Mouse (Mus musculus) cerebellum, adult 2 months (tissue): ENCODE measurements around the gene Rpl18a. TPM values are rescaled to one million over a fixed set of nuclear protein-coding genes. Genes with fewer than 3 reads are reported as not detected.

Source experiments
- DNase-seq, 2 experiments: peaks; one replicate each; pipeline ENCODE4 v3.0.0; 2021
- H3K27ac ChIP-seq: fragments of 200-500 bp; 2 replicates; pipeline ENCODE4 v1.5.1; 2012; ENCODE audit warnings: low read length, control low read depth, inconsistent platforms; ENCODE audit not compliant: insufficient read depth
- H3K27me3 ChIP-seq: fragments of 200-500 bp; 2 replicates; pipeline ENCODE4 v1.6.1; 2012; ENCODE audit warnings: inconsistent platforms, mild to moderate bottlenecking, low read length, moderate library complexity; ENCODE audit not compliant: control insufficient read depth, insufficient read depth
- H3K4me1 ChIP-seq: fragments of 200-500 bp; 2 replicates; pipeline ENCODE4 v1.6.1; 2011; ENCODE audit warnings: low read length; ENCODE audit not compliant: control insufficient read depth, insufficient read depth
- H3K4me3 ChIP-seq: fragments of 200-500 bp; replicated peaks from 2 replicates; pipeline ENCODE3; 2011; ENCODE audit warnings: mild to moderate bottlenecking, low read depth, low read length, control low read depth; ENCODE audit not compliant: insufficient read depth
- CTCF ChIP-seq: fragments of 200-500 bp; IDR thresholded peaks from 2 replicates; pipeline ENCODE4 v1.5.1; 2011; ENCODE audit warnings: low read depth, mild to moderate bottlenecking, control low read depth, low read length, moderate library complexity, borderline replicate concordance; ENCODE audit not compliant: insufficient read depth
- POLR2A ChIP-seq: fragments of 200-500 bp; IDR thresholded peaks from 2 replicates; pipeline ENCODE4 v1.6.1; 2011; ENCODE audit warnings: low read length, control low read depth, borderline replicate concordance; ENCODE audit not compliant: insufficient read depth
- WGBS: fragments of 180-500 bp; shearing (Covaris S2); methylation state at CpG from one replicate; pipeline ENCODE4 v1.1.7; 2018; 5-methylcytosine and 5-hydroxymethylcytosine counted together
- polyA plus RNA-seq: library from polyadenylated mRNA; depleted of rRNA; stranded (reverse); fragments of >200 nt; gene quantifications from 2 replicates; pipeline ENCODE4 v1.2.3, GENCODE M21; 2012

Rpl18a gene
- polyA plus RNA-seq, 1 experiment: 1,510 TPM

GRCm38 (mm10) chr8:70856541-70857197 is 40.5 kb downstream of the Rpl18a start:
- TF ChIP-seq POLR2A (peak; percentile 58; the same call in 1 of the 2 replicates), CTCF (no peak)
- H3K4me3 ChIP-seq: peak overlapping the region; percentile 63
- H3K4me1 ChIP-seq: no peaks in the 10 kb centered on the region; the same call in 1 of the 2 replicates
- no peak overlapping the region for H3K27ac ChIP-seq
- 4% methylated on average over 33 of the region's 33 CpGs for WGBS
- DNase-seq: peak; percentile 82 to 83
- H3K27me3 ChIP-seq: no peaks in the 10 kb centered on the region

- Histone ChIP-seq H3K27ac (no peak overlapping the region), H3K4me3 (no peak overlapping the region), H3K27me3 (no peaks in the 10 kb centered on the region), H3K4me1 (no peaks in the 10 kb centered on the region; the same call in 1 of the 2 replicates)
- 75% methylated on average over 5 of the region's 5 CpGs for WGBS
- TF ChIP-seq CTCF (no peak), POLR2A (no peak)
- DNase-seq: no peak
Observed at GRCm38 (mm10) chr8:70856028-70856427, 41.2 kb downstream of the Rpl18a start.

- 93% methylated on average over 2 of the region's 2 CpGs for WGBS
- no peak overlapping the region for H3K4me3 ChIP-seq
Observed at GRCm38 (mm10) chr8:70853863-70854262, 43.3 kb downstream of the Rpl18a start.

GRCm38 (mm10) chr8:70852595-70853231 is 44.5 kb downstream of the Rpl18a start:
- no peaks in the 10 kb centered on the region for H3K27me3 ChIP-seq
- TF ChIP-seq CTCF (no peak), POLR2A (no peak)
- H3K27ac ChIP-seq: no peak overlapping the region
- no peak for DNase-seq
- H3K4me1 ChIP-seq: no peaks in the 10 kb centered on the region; the same call in 1 of the 2 replicates
- no peak overlapping the region for H3K4me3 ChIP-seq
- 80% methylated on average over 41 of the region's 41 CpGs for WGBS

More at GRCm38 (mm10) chr8:70853863-70854262, 43.3 kb downstream of the Rpl18a start:
- no peaks in the 10 kb centered on the region for H3K27me3 ChIP-seq
- no peak overlapping the region for H3K27ac ChIP-seq
- TF ChIP-seq POLR2A (no peak), CTCF (no peak)
- no peaks in the 10 kb centered on the region; the same call in 1 of the 2 replicates for H3K4me1 ChIP-seq
- no peak for DNase-seq

GRCm38 (mm10) chr8:70851837-70852236 is 45.4 kb downstream of the Rpl18a start:
- WGBS: 71% methylated on average over 6 of the region's 6 CpGs

GRCm38 (mm10) chr8:70850947-70851346 is 46.3 kb downstream of the Rpl18a start:
- no peaks in the 10 kb centered on the region for H3K4me1 ChIP-seq
- 86% methylated on average over 4 of the region's 4 CpGs for WGBS
- DNase-seq: no peak
- no peak for TF ChIP-seq CTCF
- no peak for TF ChIP-seq POLR2A
- no peaks in the 10 kb centered on the region for H3K27me3 ChIP-seq
- H3K4me3 ChIP-seq: no peak overlapping the region
- no peak overlapping the region for H3K27ac ChIP-seq

More at GRCm38 (mm10) chr8:70851837-70852236, 45.4 kb downstream of the Rpl18a start:
- Histone ChIP-seq H3K4me1 (no peaks in the 10 kb centered on the region; the same call in 1 of the 2 replicates), H3K27me3 (no peaks in the 10 kb centered on the region), H3K4me3 (no peak overlapping the region), H3K27ac (no peak overlapping the region)
- no peak for DNase-seq
- TF ChIP-seq POLR2A: no peak
- TF ChIP-seq CTCF: no peak

- TF ChIP-seq POLR2A (no peak), CTCF (no peak)
- no peak overlapping the region for H3K4me3 ChIP-seq
- no peak overlapping the region for H3K27ac ChIP-seq
- H3K27me3 ChIP-seq: no peaks in the 10 kb centered on the region
- H3K4me1 ChIP-seq: no peaks in the 10 kb centered on the region
- DNase-seq: no peak
- 80% methylated on average over 7 of the region's 7 CpGs for WGBS
Observed at GRCm38 (mm10) chr8:70850132-70850845, 46.9 kb downstream of the Rpl18a start.
